Mouse (Mus musculus): ENCODE measurements around the gene Serpina12.

GRCm38 (mm10) chr12:104013620-104014019 lies 30.6 kb downstream of the Serpina12 start, which contains the start of gene Serpina9:
- TF ChIP-seq CTCF (IDR thresholded peaks at IDR 0.05; ENCODE audit: low read depth) (no peak), EP300 (IDR thresholded peaks at IDR 0.05; ENCODE audit: low read depth) (no peak)
